Mouse (Mus musculus) E14TG2a.4 (cell line): ENCODE results near the gene Gm45521.

Experiments
- CTCF ChIP-seq: conservative IDR thresholded peaks from 2 replicates; pipeline ENCODE4 v1.5.1; 2014; ENCODE audit warnings: low read length
- NANOG ChIP-seq: IDR thresholded peaks from 2 replicates; pipeline ENCODE4 v1.6.1; 2014; ENCODE audit warnings: borderline replicate concordance, low read length, mixed read lengths
- POU5F1 ChIP-seq: IDR thresholded peaks from 2 replicates; pipeline ENCODE4 v1.6.1; 2014; ENCODE audit warnings: low read length, borderline replicate concordance

DNA sequence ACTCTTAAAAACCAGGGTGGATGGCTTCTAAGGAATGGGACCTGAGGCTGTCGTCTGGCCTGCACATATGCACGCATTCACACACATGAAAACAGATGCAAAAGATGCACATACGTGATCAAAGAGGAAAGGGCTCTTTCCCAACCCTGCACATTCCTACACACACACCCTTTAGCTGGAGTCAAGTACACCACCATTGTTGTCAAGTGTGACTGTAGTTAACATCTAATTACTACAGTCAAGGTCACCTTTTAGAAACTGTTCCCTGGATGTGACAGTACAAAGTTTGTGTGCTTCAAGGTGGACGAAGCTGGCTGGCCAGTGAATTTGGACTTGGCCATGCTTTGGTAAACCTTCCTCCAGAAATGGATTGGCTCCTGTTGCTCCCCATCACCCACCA is 24.9 kb upstream of the Gm45521 start:
- TF ChIP-seq CTCF (no peak), NANOG (no peak), POU5F1 (no peak)
